Mouse (Mus musculus): ENCODE data around the gene Apex1. TPM values are rescaled to one million over a fixed set of nuclear protein-coding genes. Genes with fewer than 3 reads are reported as not detected.

The Apex1 gene
- 188 TPM in 2 replicates for polyA plus RNA-seq (2015; fragmentation: Nextera tagmentation; extraction: Ambion mirVana)

GRCm38 (mm10) chr14:50924281-50925064 lies at the start of gene Apex1, which contains the start of gene Osgep:
Gene Apex1 (plus strand): TSS chr14:50924968.
Gene Osgep (minus strand): TSS chr14:50924893.
- H3K36me3 ChIP-seq, result peaks cover 42% of the 10 kb centered on the region
- H3K4me1 ChIP-seq, result peaks cover 17% of the 10 kb centered on the region
- peak within 1 kb of the TSS; percentile 94 for H3K27ac ChIP-seq
- under 1% methylated on average over 57 of the region's 57 CpGs for WGBS
- no peaks in the 10 kb centered on the region for H3K27me3 ChIP-seq
- H3K9me3 ChIP-seq, result no peaks in the 10 kb centered on the region
- peak within 1 kb of the TSS; percentile 71 for H3K4me3 ChIP-seq
- peak within 1 kb of the TSS; percentile 71 for H3K4me2 ChIP-seq
- peak within 1 kb of the TSS; percentile 68 for H3K9ac ChIP-seq
- ATAC-seq (ENCODE audit: insufficient number of reproducible peaks, low FRiP score, low TSS enrichment, low read depth), result peak; percentile 94

GRCm38 (mm10) chr14:50875175-50875574 lies 49.6 kb upstream of the Apex1 start:
- Histone ChIP-seq H3K27me3 (no peaks in the 10 kb centered on the region), H3K4me3 (no peak overlapping the region), H3K27ac (no peak overlapping the region), H3K9me3 (no peaks in the 10 kb centered on the region), H3K9ac (no peak overlapping the region), H3K36me3 (no peaks in the 10 kb centered on the region), H3K4me1 (peaks cover 3% of the 10 kb centered on the region; the same call in 1 of the 2 replicates), H3K4me2 (no peak overlapping the region)
- 84% methylated on average over 3 of the region's 3 CpGs for WGBS
- no peak for ATAC-seq (ENCODE audit: insufficient number of reproducible peaks, low FRiP score, low TSS enrichment, low read depth)

- H3K36me3 ChIP-seq, result no peaks in the 10 kb centered on the region
- no peak overlapping the region for H3K9ac ChIP-seq
- 78% methylated on average over 6 of the region's 6 CpGs for WGBS
- no peaks in the 10 kb centered on the region for H3K27me3 ChIP-seq
- no peak overlapping the region for H3K4me2 ChIP-seq
- H3K9me3 ChIP-seq, result no peaks in the 10 kb centered on the region
- no peak overlapping the region for H3K4me3 ChIP-seq
- no peak overlapping the region for H3K27ac ChIP-seq
- ATAC-seq (ENCODE audit: insufficient number of reproducible peaks, low FRiP score, low TSS enrichment, low read depth), result no peak
- peaks cover 1% of the 10 kb centered on the region; the same call in 1 of the 2 replicates for H3K4me1 ChIP-seq
These were observed 49.1 kb upstream of the Apex1 start for GRCm38 (mm10) chr14:50875591-50876230.

- no peak for ATAC-seq (ENCODE audit: insufficient number of reproducible peaks, low FRiP score, low TSS enrichment, low read depth)
These were observed 48.4 kb upstream of the Apex1 start for GRCm38 (mm10) chr14:50876236-50876950.

GRCm38 (mm10) chr14:50891621-50892020 lies 33.1 kb upstream of the Apex1 start:
- Histone ChIP-seq H3K9ac (no peak overlapping the region), H3K4me1 (peaks cover 9% of the 10 kb centered on the region), H3K9me3 (no peaks in the 10 kb centered on the region), H3K27ac (no peak overlapping the region), H3K4me2 (no peak overlapping the region), H3K36me3 (no peaks in the 10 kb centered on the region), H3K27me3 (peaks cover 15% of the 10 kb centered on the region), H3K4me3 (no peak overlapping the region)
- ATAC-seq (ENCODE audit: insufficient number of reproducible peaks, low FRiP score, low TSS enrichment, low read depth), result no peak
- 95% methylated on average over 8 of the region's 8 CpGs for WGBS

More at GRCm38 (mm10) chr14:50876236-50876950, 48.4 kb upstream of the Apex1 start:
- Histone ChIP-seq H3K36me3 (no peaks in the 10 kb centered on the region), H3K4me3 (no peak overlapping the region), H3K27me3 (no peaks in the 10 kb centered on the region), H3K4me2 (no peak overlapping the region), H3K27ac (no peak overlapping the region), H3K9me3 (no peaks in the 10 kb centered on the region), H3K4me1 (no peaks in the 10 kb centered on the region), H3K9ac (no peak overlapping the region)
- 83% methylated on average over 6 of the region's 6 CpGs for WGBS

- no peak overlapping the region for H3K27ac ChIP-seq
- no peak overlapping the region for H3K4me3 ChIP-seq
- H3K9ac ChIP-seq, result no peak overlapping the region
- no peaks in the 10 kb centered on the region for H3K36me3 ChIP-seq
- no peaks in the 10 kb centered on the region for H3K9me3 ChIP-seq
- no peak overlapping the region for H3K4me2 ChIP-seq
- H3K4me1 ChIP-seq, result peaks cover 14% of the 10 kb centered on the region
- no peak for ATAC-seq (ENCODE audit: insufficient number of reproducible peaks, low FRiP score, low TSS enrichment, low read depth)
- H3K27me3 ChIP-seq, result peaks cover 20% of the 10 kb centered on the region
- WGBS, result 78% methylated on average over 7 of the region's 7 CpGs
These were observed 32.7 kb upstream of the Apex1 start for GRCm38 (mm10) chr14:50892091-50892490.

GRCm38 (mm10) chr14:50892541-50893459 lies 32.0 kb upstream of the Apex1 start:
- H3K9ac ChIP-seq, result no peak overlapping the region
- no peak overlapping the region for H3K27ac ChIP-seq
- H3K9me3 ChIP-seq, result no peaks in the 10 kb centered on the region
- peaks cover 26% of the 10 kb centered on the region for H3K27me3 ChIP-seq
- ATAC-seq (ENCODE audit: insufficient number of reproducible peaks, low FRiP score, low TSS enrichment, low read depth), result no peak
- H3K4me3 ChIP-seq, result no peak overlapping the region
- peaks cover 15% of the 10 kb centered on the region for H3K4me1 ChIP-seq
- 75% methylated on average over 22 of the region's 22 CpGs for WGBS
- H3K4me2 ChIP-seq, result no peak overlapping the region
- no peaks in the 10 kb centered on the region for H3K36me3 ChIP-seq

GRCm38 (mm10) chr14:50895407-50895806 lies 29.4 kb upstream of the Apex1 start:
- Histone ChIP-seq H3K27ac (no peak overlapping the region), H3K4me1 (peaks cover 15% of the 10 kb centered on the region), H3K9me3 (no peaks in the 10 kb centered on the region), H3K9ac (no peak overlapping the region), H3K36me3 (no peaks in the 10 kb centered on the region), H3K4me3 (no peak overlapping the region), H3K27me3 (peaks cover 26% of the 10 kb centered on the region), H3K4me2 (no peak overlapping the region)
- no peak for ATAC-seq (ENCODE audit: insufficient number of reproducible peaks, low FRiP score, low TSS enrichment, low read depth)

- H3K36me3 ChIP-seq, result no peaks in the 10 kb centered on the region
- peaks cover 15% of the 10 kb centered on the region for H3K4me1 ChIP-seq
- no peak for ATAC-seq (ENCODE audit: insufficient number of reproducible peaks, low FRiP score, low TSS enrichment, low read depth)
- peak overlapping the region; percentile 35 for H3K4me3 ChIP-seq
- no peak overlapping the region for H3K27ac ChIP-seq
- H3K27me3 ChIP-seq, result peaks cover 26% of the 10 kb centered on the region
- no peaks in the 10 kb centered on the region for H3K9me3 ChIP-seq
- H3K4me2 ChIP-seq, result peak overlapping the region; percentile 61
- 16% methylated on average over 19 of the region's 19 CpGs for WGBS
- H3K9ac ChIP-seq, result peak overlapping the region; percentile 28; the same call in 1 of the 2 replicates
These were observed 28.6 kb upstream of the Apex1 start for GRCm38 (mm10) chr14:50895985-50896746.

- Histone ChIP-seq H3K36me3 (no peaks in the 10 kb centered on the region), H3K4me1 (peaks cover 15% of the 10 kb centered on the region), H3K27me3 (peaks cover 26% of the 10 kb centered on the region), H3K27ac (no peak overlapping the region), H3K9me3 (no peaks in the 10 kb centered on the region), H3K4me3 (peak overlapping the region; percentile 35), H3K4me2 (peak overlapping the region; percentile 61), H3K9ac (peak overlapping the region; percentile 28; the same call in 1 of the 2 replicates)
- no peak for ATAC-seq (ENCODE audit: insufficient number of reproducible peaks, low FRiP score, low TSS enrichment, low read depth)
- WGBS, result 19% methylated on average over 23 of the region's 23 CpGs
These were observed 27.9 kb upstream of the Apex1 start for GRCm38 (mm10) chr14:50896747-50897373.

Measured in limb, embryonic 15.5 days (tissue).